Mouse (Mus musculus) neutrophil, adult 5-6 weeks (primary cell): ENCODE data around the gene Fam83d. TPM values are rescaled to one million over a fixed set of nuclear protein-coding genes. Genes with fewer than 3 reads are reported as not detected.
"Not testable (repeated sequence)": the region's sequence is repeated elsewhere in the genome, so short reads cannot be mapped to it uniquely, and the experiment has no call there.

Experiments used
- ATAC-seq: fragments of 151-379, 151-347 bp; 2 replicates; pipeline ENCODE4 v1.8.0; 2017; ENCODE audit warnings: mild to moderate bottlenecking, moderate TSS enrichment; ENCODE audit not compliant: insufficient number of reproducible peaks, poor library complexity, low FRiP score, severe bottlenecking; ENCODE audit errors: extremely low read depth
- total RNA-seq: library from RNA; stranded (forward); fragments of 200-1000 nt; gene quantifications from 2 replicates; pipeline ENCODE4 v1.2.3, GENCODE M21; 2017

Fam83d gene
- total RNA-seq, result 0.12 and 0.49 TPM in 2 replicates

DNA sequence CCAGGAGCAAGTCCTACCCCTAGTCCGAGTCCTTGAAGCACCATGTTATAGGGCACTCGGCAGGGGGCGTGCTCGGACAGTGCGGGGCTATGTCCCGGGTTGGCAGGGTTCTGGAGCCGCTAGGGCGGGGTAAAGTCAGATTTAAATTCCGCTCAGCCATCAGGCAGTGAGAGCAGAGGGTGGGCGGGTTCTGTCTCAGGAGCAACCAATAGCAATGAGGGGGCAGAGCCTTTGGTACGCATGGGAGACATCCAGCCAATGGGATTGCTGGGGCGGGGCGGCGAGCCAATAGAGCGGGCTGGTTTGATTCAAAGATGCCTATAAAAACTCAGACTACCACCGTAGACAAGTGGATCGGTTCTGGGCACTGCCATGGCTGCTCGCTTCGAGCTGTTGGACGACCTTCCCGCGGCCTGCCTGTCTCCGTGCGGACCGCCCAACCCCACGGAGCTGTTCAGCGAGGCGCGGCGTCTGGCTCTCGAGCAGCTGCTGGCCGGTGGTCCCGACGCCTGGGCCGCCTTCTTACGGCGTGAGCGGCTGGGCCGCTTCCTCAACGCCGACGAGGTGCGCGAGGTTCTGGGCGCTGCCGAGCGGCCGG, at the start of gene Fam83d:
Gene Fam83d (plus strand): TSS at position 352 of the 598 bp plus-strand sequence.
- ATAC-seq, result peak; percentile 95

DNA sequence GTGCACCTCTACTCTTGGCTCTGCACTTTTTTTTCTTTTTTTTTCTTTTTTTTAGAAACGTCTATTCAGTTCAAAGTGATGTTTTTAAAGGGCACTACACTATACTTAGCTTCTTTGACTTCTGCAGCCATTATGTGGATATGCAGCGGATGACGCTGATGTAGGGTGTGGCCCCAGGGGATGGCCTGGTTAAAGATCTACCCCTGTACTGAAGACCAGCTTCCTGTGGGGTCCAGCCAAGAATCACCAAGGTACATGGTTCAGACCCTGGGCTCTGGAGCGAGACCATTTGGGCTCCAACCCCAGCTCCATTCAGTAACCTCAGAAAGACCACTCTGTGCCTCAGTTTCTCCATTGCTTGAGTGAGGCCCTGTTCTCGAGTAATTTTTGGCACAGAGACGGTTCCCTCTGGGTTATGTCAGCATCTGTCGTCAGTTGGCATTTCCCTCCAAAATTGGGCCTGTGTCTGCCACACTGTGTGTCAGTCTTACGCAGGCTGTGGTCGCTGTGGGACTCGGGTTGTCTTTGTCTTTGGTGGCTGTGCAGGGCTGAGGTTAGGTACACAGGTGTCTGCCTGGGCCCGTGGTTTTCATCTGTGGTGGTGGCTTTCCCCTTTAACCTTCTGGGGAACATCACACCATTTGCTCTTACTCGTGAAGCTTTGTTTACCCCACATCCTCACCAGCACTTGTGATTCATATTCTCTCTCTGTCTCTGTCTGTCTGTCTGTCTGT, 48.9 kb upstream of the Fam83d start:
- peak; percentile 71 for ATAC-seq

GRCm38 (mm10) chr2:158720715-158721370, 47.0 kb upstream of the Fam83d start:
- ATAC-seq, result no peak

DNA sequence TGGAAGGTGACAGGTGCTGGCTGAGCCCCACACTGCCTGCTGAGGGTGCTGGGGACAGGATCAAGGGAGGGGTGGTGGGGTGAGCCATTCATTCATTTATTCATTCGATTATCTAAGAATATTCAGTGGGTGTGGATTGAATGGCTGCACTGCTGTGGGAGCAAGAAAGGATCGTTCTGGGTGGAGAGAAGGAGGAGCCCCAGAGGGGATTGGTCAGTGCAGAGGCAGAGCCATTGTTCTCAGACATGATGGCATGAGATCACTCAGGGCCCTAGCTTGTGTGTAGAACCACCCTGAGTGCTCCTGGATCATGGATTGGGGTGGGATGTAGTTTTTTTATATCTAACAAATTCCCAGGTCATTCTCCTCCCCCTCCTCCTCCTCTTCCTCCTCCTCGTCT, 46.4 kb upstream of the Fam83d start:
- ATAC-seq, result no peak

DNA sequence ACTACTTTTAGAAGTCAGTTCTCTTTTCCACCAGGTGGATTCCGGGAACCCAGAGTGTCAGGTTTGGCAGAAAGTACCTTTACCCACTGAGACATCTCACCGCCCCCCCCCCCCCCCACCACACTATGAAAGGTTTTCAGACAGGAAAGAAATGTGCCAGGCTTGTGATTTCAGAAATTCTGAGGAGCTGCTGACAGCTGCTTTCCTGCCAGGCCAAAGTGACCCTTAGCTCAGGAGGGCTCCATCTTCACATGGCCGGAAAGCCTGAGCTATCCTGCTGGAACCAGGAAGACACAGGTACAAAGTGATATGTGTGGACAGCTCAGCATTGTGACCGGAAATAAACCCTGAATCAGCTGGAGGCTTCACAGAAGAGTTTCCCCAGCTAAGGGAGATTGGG, 45.8 kb upstream of the Fam83d start:
- ATAC-seq, result no peak

GRCm38 (mm10) chr2:158722991-158723551, 44.8 kb upstream of the Fam83d start:
- ATAC-seq, result peak; percentile 51

- ATAC-seq, result no peak
Measured at GRCm38 (mm10) chr2:158723806-158724205, 44.1 kb upstream of the Fam83d start.

- no peak for ATAC-seq
Measured at GRCm38 (mm10) chr2:158726252-158726651, 41.6 kb upstream of the Fam83d start.

DNA sequence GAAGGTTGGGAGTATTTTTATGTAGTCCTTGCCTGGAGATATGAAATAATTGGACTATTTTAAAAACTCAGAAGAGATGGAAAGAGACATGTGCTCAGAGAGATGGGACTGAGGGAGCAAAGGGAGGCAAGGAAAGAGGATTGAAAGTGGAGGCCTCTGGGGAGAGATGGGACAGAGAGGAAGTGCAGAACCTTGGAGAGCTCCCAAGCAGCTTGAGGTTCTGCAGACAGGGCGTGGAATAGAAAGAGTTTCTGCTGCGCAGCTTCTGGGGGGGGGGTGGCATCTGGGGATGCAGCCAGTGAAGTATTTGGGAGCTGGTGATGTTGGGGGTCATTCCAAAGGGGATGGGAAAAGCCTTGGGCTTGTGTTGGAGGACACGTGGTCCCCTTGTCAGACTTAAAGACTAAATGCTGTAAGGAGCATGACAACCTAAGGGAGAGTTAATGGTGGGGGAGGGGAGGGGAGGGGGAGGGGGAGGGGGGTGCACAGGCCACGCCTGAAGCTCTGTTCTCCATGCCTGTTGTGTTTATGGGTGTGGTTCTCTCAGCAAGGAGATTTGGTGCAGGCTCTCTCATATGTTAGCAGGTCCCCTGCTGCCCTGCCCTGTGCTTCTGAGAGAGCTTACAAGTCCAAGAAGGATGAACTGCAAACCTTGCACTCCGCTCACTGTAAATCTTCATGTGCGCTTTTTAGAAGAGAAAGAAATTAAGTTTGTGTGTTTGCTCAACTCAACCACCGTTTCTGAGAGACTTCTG, 39.7 kb upstream of the Fam83d start:
- ATAC-seq, result no peak

DNA sequence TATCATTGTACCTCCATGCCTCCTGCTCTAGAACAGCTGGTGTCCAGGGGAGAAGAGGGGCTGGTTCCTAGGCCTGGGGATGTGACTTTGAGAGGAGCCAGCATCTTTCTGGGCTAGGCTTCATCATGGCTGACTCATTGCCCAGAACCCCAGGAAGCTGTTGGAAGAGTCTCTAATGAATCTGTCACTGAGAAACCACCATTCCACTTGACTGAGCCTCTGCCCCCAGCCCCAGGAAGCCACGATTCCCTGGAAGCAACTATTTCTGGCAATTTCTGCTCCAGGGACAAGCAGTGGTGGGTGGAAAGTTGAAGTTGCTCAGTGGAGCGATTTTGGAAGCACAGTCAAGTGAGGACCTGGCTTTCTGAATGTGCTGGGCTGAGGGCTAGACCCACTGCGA, 37.0 kb upstream of the Fam83d start:
- ATAC-seq, result no peak

- no peak for ATAC-seq
Measured at GRCm38 (mm10) chr2:158732521-158732920, 35.4 kb upstream of the Fam83d start.

- ATAC-seq, result no peak
Measured at GRCm38 (mm10) chr2:158733136-158733535, 34.8 kb upstream of the Fam83d start.

- ATAC-seq, result peak; percentile 58
Measured at GRCm38 (mm10) chr2:158733914-158734313, 34.0 kb upstream of the Fam83d start.

- no peak for ATAC-seq
Measured at GRCm38 (mm10) chr2:158734500-158735152, 33.3 kb upstream of the Fam83d start.

DNA sequence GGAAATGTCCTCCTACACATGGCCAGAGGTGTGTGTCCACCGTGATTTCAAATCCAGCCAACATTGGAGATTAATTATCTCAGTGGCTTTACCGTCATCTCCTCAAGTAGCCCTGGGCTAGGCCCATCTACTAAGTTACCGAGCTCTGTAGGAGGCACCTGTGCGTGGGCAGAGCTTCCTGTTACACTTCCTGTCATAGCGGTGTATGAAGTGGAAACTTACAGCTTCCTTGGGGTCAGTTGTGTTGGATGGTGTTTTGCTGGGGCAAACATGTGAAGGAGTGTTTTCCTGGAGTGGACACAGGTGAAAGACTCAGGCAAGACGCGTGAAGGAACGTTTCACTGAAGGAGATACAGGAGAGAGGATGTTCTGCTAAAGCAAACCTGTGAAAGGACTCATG, 32.6 kb upstream of the Fam83d start:
- ATAC-seq, result peak; percentile 66; the same call in 1 of the 2 replicates

DNA sequence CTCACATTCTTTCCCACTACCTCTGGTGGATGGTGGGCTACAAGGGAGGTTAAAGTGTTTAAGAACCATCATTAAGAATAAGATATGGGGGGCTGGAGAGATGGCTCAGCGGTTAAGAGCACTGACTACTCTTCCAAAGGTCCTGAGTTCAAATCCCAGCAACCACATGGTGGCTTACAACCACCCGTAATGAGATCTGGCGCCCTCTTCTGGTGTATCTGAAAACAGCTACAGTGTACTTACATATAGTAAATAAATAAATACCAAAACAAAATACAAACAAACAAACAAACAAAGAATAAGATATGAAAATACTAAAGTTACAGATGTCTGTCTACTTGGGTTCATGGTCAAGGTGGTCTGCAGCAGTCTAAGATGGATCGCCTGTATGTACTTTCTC, 31.6 kb upstream of the Fam83d start:
- ATAC-seq, result not testable (repeated sequence)

DNA sequence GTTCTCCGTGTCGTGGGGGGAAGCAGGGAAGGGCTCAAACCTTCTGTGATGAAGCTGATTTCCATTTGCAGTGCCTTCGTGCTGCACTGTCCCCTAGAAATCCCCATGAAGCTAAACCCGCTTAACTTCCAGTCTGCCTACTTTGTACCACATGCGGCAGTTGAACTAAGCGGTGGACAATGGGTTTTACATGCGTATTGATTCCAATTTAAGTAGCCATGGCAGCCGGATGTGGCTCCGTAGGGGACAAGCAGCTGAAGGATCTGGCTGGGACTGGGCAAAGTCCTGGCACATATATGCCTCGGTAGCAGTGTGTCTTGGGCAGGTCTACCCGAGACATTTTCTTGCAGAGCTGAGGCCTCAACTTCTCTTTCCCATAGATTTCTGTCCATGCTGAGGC, 29.3 kb upstream of the Fam83d start:
- no peak for ATAC-seq

GRCm38 (mm10) chr2:158739113-158739512, 28.8 kb upstream of the Fam83d start:
- ATAC-seq, result no peak
